Mouse (Mus musculus): ENCODE data around the gene Sesn3. TPM values are rescaled to one million over a fixed set of nuclear protein-coding genes. Genes with fewer than 3 reads are reported as not detected.

Gene Sesn3
- 11.6 TPM for polyA plus RNA-seq (2017; shearing (Covaris generic))

GRCm38 (mm10) chr9:14274986-14275720 is at the start of gene Sesn3:
Sesn3 (plus strand) TSS chr9:14275067.

GRCm38 (mm10) chr9:14381353-14382055 is 106.6 kb downstream of the Sesn3 start, which contains the start of gene Endod1:
Endod1 (minus strand) TSS chr9:14381507.

Other genes with a start within 250 kb of the Sesn3 start
- gene Endod1, start 106.4 kb downstream of the Sesn3 start, polyA plus RNA-seq (2017; shearing (Covaris generic)): 27.8 TPM
- gene Kdm4d, start 225.4 kb downstream of the Sesn3 start, polyA plus RNA-seq (2017; shearing (Covaris generic)): 1.4 TPM
- gene Cwc15, start 225.6 kb downstream of the Sesn3 start, polyA plus RNA-seq (2017; shearing (Covaris generic)): 227 TPM

Data from activated CD4-positive, CD25-positive, alpha-beta regulatory T cell, adult 9 weeks (primary cell).